9 mouse cellular contexts compared by ENCODE assay signal in the genomic region with DNA sequence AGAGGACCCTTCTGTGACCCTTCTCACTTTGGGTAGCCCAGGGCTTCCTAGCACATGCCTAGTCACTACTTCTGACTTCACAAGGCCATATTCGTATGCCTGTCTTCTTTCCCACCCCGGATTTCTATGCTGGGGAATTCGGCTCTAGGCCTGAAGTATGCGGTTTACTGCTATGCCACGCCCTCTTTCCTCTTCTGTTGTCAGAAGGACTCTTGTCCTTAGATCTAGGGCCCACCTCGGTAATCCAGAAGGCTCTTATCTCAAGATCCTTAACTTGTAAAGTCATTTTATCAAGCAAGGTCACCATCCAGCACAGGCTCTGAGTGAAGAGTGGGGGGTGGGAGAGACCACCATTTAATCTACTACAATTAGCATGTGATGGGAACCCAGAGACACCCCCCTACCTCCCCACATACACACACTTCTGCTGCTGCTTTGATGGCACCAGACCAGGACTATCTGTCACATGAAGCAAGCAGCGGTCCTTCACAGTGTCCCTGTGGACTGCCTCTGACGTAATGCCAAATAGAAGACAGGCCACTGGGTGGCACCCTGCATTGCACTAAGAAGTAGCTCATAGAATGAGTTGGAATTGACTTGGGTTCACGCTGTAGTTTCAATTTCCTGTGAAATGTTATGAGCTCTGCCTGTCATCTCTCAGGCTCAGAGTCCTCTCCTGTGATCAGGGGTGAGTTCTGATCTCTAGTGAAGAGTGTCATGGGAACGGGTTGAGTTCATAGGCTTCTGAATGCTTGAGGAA. TPM values are rescaled to one million over a fixed set of nuclear protein-coding genes. Genes with fewer than 3 reads are reported as not detected.
A peak's percentile ranks its signal among the peaks of the same experiment; 100 is the strongest.
DNase-seq lines count a peak whose midpoint lies in the region; ATAC-seq and TF ChIP-seq lines count a peak whose summit lies in the region.
"Had no signal": no experiment of that assay in that cellular context is flagged by ENCODE, and none has a peak within 500 bp of the region (broad histone marks: within the 10 kb centered on the region; RNA-seq: fewer than 3 reads in every experiment).

No protein-coding gene starts in this region.

- no peak overlapping the region for H3K27ac ChIP-seq in forebrain, embryonic 14.5 days (ENCODE audit: low read depth, low read length)
- H3K27ac ChIP-seq in forebrain, embryonic 16.5 days (ENCODE audit: low read length): no peak overlapping the region
- no peak overlapping the region for H3K27ac ChIP-seq in thymus, adult 2 months (ENCODE audit: control insufficient read depth, insufficient read depth, low read length)
- H3K27ac ChIP-seq in kidney, postnatal 0 days: no peak overlapping the region
- H3K27ac ChIP-seq in forebrain, embryonic 15.5 days (replicated peaks): no peak overlapping the region
- H3K27ac ChIP-seq: embryonic facial prominence, embryonic 15.5 days had no signal

- DNase-seq in forebrain, embryonic 14.5 days (ENCODE audit: low spot score): peak; percentile 18
- DNase-seq in thymus, postnatal 25 days: peak; percentile 5
- no peak for DNase-seq in thymus, adult 2 months
- peak; percentile 24 for DNase-seq in kidney, postnatal 0 days (ENCODE audit: low spot score)
- DNase-seq in naive thymus-derived CD4-positive, alpha-beta T cell, adult 2 months (ENCODE audit: low read depth): peak; percentile 30
- DNase-seq in ovary, adult 18-20 months (ENCODE audit: low spot score): no peak

- no peaks in the 10 kb centered on the region for H3K9me3 ChIP-seq in forebrain, embryonic 14.5 days (replicated peaks; ENCODE audit: control insufficient read depth, low read length)
- H3K9me3 ChIP-seq in forebrain, embryonic 16.5 days (ENCODE audit: control insufficient read depth, low read length): no peaks in the 10 kb centered on the region
- H3K9me3 ChIP-seq in kidney, postnatal 0 days (replicated peaks; ENCODE audit: low read length): no peaks in the 10 kb centered on the region
- no peaks in the 10 kb centered on the region for H3K9me3 ChIP-seq in forebrain, embryonic 15.5 days
- H3K9me3 ChIP-seq: embryonic facial prominence, embryonic 15.5 days had no signal

- TF ChIP-seq CTCF in thymus, adult 2 months (IDR thresholded peaks at IDR 0.05; ENCODE audit: borderline replicate concordance, control insufficient read depth, extremely low read depth, insufficient read depth, low read length, poor library complexity): no peak
- TF ChIP-seq CTCF in kidney, postnatal 0 days (IDR thresholded peaks at IDR 0.05; ENCODE audit: low read depth): peak; percentile 54

- 83% methylated on average over 10 of the region's 10 CpGs for WGBS in forebrain, embryonic 14.5 days
- 88% methylated on average over 10 of the region's 10 CpGs for WGBS in forebrain, embryonic 16.5 days
- 77% methylated on average over 10 of the region's 10 CpGs for WGBS in thymus, adult 2 months
- 69% methylated on average over 10 of the region's 10 CpGs for WGBS in kidney, postnatal 0 days
- WGBS in forebrain, embryonic 15.5 days: 78% methylated on average over 10 of the region's 10 CpGs

- no peak overlapping the region for H3K4me2 ChIP-seq in forebrain, embryonic 14.5 days (ENCODE audit: low read length)
- no peak overlapping the region for H3K4me2 ChIP-seq in forebrain, embryonic 16.5 days (ENCODE audit: low read length)
- no peak overlapping the region for H3K4me2 ChIP-seq in kidney, postnatal 0 days (ENCODE audit: low read length)
- H3K4me2 ChIP-seq in forebrain, embryonic 15.5 days (replicated peaks): no peak overlapping the region
- H3K4me2 ChIP-seq: embryonic facial prominence, embryonic 15.5 days had no signal

- H3K9ac ChIP-seq in forebrain, embryonic 14.5 days (ENCODE audit: low read length): no peak overlapping the region
- H3K9ac ChIP-seq in forebrain, embryonic 16.5 days (replicated peaks; ENCODE audit: low read depth, low read length): no peak overlapping the region
- no peak overlapping the region for H3K9ac ChIP-seq in kidney, postnatal 0 days (ENCODE audit: low read depth, low read length)
- H3K9ac ChIP-seq in forebrain, embryonic 15.5 days (replicated peaks): no peak overlapping the region
- H3K9ac ChIP-seq: embryonic facial prominence, embryonic 15.5 days had no signal

- ATAC-seq in forebrain, embryonic 14.5 days: no peak
- ATAC-seq in forebrain, embryonic 16.5 days: no peak
- ATAC-seq in kidney, postnatal 0 days (replicated peaks; ENCODE audit: low FRiP score, low read depth): no peak
- ATAC-seq in forebrain, embryonic 15.5 days (replicated peaks): no peak; the same call in 1 of the 2 replicates

- 0 out of 2 replicates have a peak, but pooled peaks cover 2% of the 10 kb centered on the region for H3K4me1 ChIP-seq in forebrain, embryonic 14.5 days (ENCODE audit: control insufficient read depth, insufficient read depth, low read length)
- no peaks in the 10 kb centered on the region for H3K4me1 ChIP-seq in forebrain, embryonic 16.5 days (replicated peaks; ENCODE audit: control insufficient read depth, insufficient read depth, low read length)
- no peaks in the 10 kb centered on the region for H3K4me1 ChIP-seq in thymus, adult 2 months (replicated peaks; ENCODE audit: control insufficient read depth, insufficient read depth, low read length)
- no peaks in the 10 kb centered on the region for H3K4me1 ChIP-seq in kidney, postnatal 0 days (replicated peaks; ENCODE audit: insufficient read depth, low read length)
- no peaks in the 10 kb centered on the region for H3K4me1 ChIP-seq in forebrain, embryonic 15.5 days
- H3K4me1 ChIP-seq: embryonic facial prominence, embryonic 15.5 days had no signal

- H3K27me3 ChIP-seq in forebrain, embryonic 14.5 days (replicated peaks; ENCODE audit: control insufficient read depth, insufficient read depth, low read length): no peaks in the 10 kb centered on the region
- H3K27me3 ChIP-seq in forebrain, embryonic 16.5 days (replicated peaks; ENCODE audit: control insufficient read depth, insufficient read depth, low read length): no peaks in the 10 kb centered on the region
- no peaks in the 10 kb centered on the region for H3K27me3 ChIP-seq in thymus, adult 2 months (ENCODE audit: control insufficient read depth, insufficient read depth, low read length)
- H3K27me3 ChIP-seq in kidney, postnatal 0 days (ENCODE audit: insufficient read depth, low read length): no peaks in the 10 kb centered on the region
- H3K27me3 ChIP-seq in forebrain, embryonic 15.5 days: no peaks in the 10 kb centered on the region
- H3K27me3 ChIP-seq: embryonic facial prominence, embryonic 15.5 days had no signal

- H3K4me3 ChIP-seq in forebrain, embryonic 14.5 days (ENCODE audit: low read depth, low read length): no peak overlapping the region
- no peak overlapping the region for H3K4me3 ChIP-seq in forebrain, embryonic 16.5 days (replicated peaks; ENCODE audit: low read length)
- no peak overlapping the region for H3K4me3 ChIP-seq in thymus, adult 2 months (ENCODE audit: control insufficient read depth, insufficient read depth, low read length)
- no peak overlapping the region for H3K4me3 ChIP-seq in kidney, postnatal 0 days (replicated peaks; ENCODE audit: low read depth, low read length)
- H3K4me3 ChIP-seq in forebrain, embryonic 15.5 days: no peak overlapping the region
- H3K4me3 ChIP-seq: embryonic facial prominence, embryonic 15.5 days had no signal

- TF ChIP-seq POLR2A in thymus, adult 2 months (IDR thresholded peaks at IDR 0.05; ENCODE audit: control insufficient read depth, extremely low read depth, insufficient read depth, low read length, poor library complexity): no peak

- no peaks in the 10 kb centered on the region for H3K36me3 ChIP-seq in forebrain, embryonic 14.5 days (ENCODE audit: control insufficient read depth, insufficient read depth, low read length)
- no peaks in the 10 kb centered on the region for H3K36me3 ChIP-seq in forebrain, embryonic 16.5 days (ENCODE audit: control insufficient read depth, insufficient read depth)
- H3K36me3 ChIP-seq in thymus, adult 2 months (ENCODE audit: control insufficient read depth, insufficient read depth, low read length): no peaks in the 10 kb centered on the region
- H3K36me3 ChIP-seq in kidney, postnatal 0 days (ENCODE audit: insufficient read depth, low read length): no peaks in the 10 kb centered on the region
- no peaks in the 10 kb centered on the region for H3K36me3 ChIP-seq in forebrain, embryonic 15.5 days
- H3K36me3 ChIP-seq: embryonic facial prominence, embryonic 15.5 days had no signal

RNA-seq across cellular contexts. Expression of a gene that starts 12.2 kb away (rescaled TPM):
- 24.3 and 27.2 TPM in 2 replicates for polyA plus RNA-seq in forebrain, embryonic 14.5 days (2014; fragmentation: Nextera tagmentation; extraction: Ambion mirVana)
- 17.6 and 18.9 TPM in 2 replicates for polyA plus RNA-seq in forebrain, embryonic 16.5 days (2015; fragmentation: Nextera tagmentation; extraction: Ambion mirVana)
- polyA plus RNA-seq in thymus, adult 2 months (2012; rRNA removed): 0.92 and 1.1 TPM in 2 replicates
- 36.8 and 38.3 TPM in 2 replicates for polyA plus RNA-seq in kidney, postnatal 0 days (2015; fragmentation: Nextera tagmentation; extraction: Ambion mirVana)
- polyA plus RNA-seq in forebrain, embryonic 15.5 days (2015; fragmentation: Nextera tagmentation; extraction: Ambion mirVana): 19.2 and 22.3 TPM in 2 replicates

RNA-seq across cellular contexts. Expression of a gene that starts 12.6 kb away (rescaled TPM):
- 46.2 and 47.3 TPM in 2 replicates for polyA plus RNA-seq in forebrain, embryonic 14.5 days (2014; fragmentation: Nextera tagmentation; extraction: Ambion mirVana)
- 43.7 and 46.0 TPM in 2 replicates for polyA plus RNA-seq in forebrain, embryonic 16.5 days (2015; fragmentation: Nextera tagmentation; extraction: Ambion mirVana)
- 25.3 and 29.7 TPM in 2 replicates for polyA plus RNA-seq in thymus, adult 2 months (2012; rRNA removed)
- 63.5 and 68.6 TPM in 2 replicates for polyA plus RNA-seq in kidney, postnatal 0 days (2015; fragmentation: Nextera tagmentation; extraction: Ambion mirVana)
- 36.0 and 42.3 TPM in 2 replicates for polyA plus RNA-seq in forebrain, embryonic 15.5 days (2015; fragmentation: Nextera tagmentation; extraction: Ambion mirVana)

Comparison
In these comparisons a context has a peak if more than half of its experiments do, and no peak if none do; other contexts are left out.
1. DNase-seq: peak in forebrain, embryonic 14.5 days (single experiment), thymus, postnatal 25 days (single experiment), kidney, postnatal 0 days (single experiment) and naive thymus-derived CD4-positive, alpha-beta T cell, adult 2 months (single experiment); none in thymus, adult 2 months (single experiment) and ovary, adult 18-20 months (single experiment).